Comparison of ENCODE assay signal across 9 mouse cellular contexts in the genomic region with DNA sequence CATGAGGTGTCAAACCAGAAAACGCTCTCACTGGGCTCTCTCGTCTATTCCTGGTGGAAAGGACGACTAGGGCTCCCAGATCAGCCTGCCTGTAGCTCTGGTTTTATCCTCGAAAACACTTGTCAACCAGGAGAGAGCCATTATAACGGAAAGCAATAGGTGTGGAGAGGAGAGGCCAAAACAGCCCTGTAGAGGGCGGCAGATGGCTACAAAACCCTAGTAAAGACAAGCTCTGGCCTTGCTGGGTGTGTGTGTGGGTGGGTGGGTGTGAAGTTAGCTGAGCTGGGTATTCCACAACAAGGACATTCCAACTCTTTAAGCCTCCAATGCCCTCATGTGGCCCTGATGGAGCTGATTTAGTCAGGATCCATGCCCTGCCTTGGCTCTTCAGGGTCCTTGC. TPM values are rescaled to one million over a fixed set of nuclear protein-coding genes. Genes with fewer than 3 reads are reported as not detected.
DNase-seq lines count a peak whose midpoint lies in the region; ATAC-seq and TF ChIP-seq lines count a peak whose summit lies in the region.
"Had no signal": no experiment of that assay in that cellular context is flagged by ENCODE, and none has a peak within 500 bp of the region (broad histone marks: within the 10 kb centered on the region; RNA-seq: fewer than 3 reads in every experiment).

No protein-coding gene starts in this region.

- TF ChIP-seq POLR2A in CH12.LX (IDR thresholded peaks at IDR 0.05; ENCODE audit: low read depth, low read length) = no peak

- TF ChIP-seq RAD21 in CH12.LX (IDR thresholded peaks at IDR 0.05; ENCODE audit: low read depth, low read length) = peak; percentile 55

- peaks cover 50% of the 10 kb centered on the region for H3K36me3 ChIP-seq in kidney, embryonic 16.5 days (ENCODE audit: insufficient read depth, low read length)
- H3K36me3 ChIP-seq in CH12.LX (replicated peaks in 1 of 2; ENCODE audit: control insufficient read depth in 1 of 2, insufficient read depth in 1 of 2, low read length in 1 of 2) = peaks cover 71 to 95% of the 10 kb centered on the region in 2 experiments
- peaks cover 74% of the 10 kb centered on the region for H3K36me3 ChIP-seq in liver, embryonic 14.5 days (replicated peaks; ENCODE audit: control insufficient read depth, insufficient read depth, low read depth)

- peaks cover 50% of the 10 kb centered on the region for H3K79me2 ChIP-seq in CH12.LX (replicated peaks; ENCODE audit: control insufficient read depth, extremely low read depth, insufficient read depth, poor library complexity, severe bottlenecking)

- no peak overlapping the region for H3K4me2 ChIP-seq in kidney, embryonic 16.5 days (replicated peaks; ENCODE audit: low read depth, low read length)
- no peak overlapping the region for H3K4me2 ChIP-seq in CH12.LX (ENCODE audit: insufficient read depth, low read depth, poor library complexity, severe bottlenecking)
- no peak overlapping the region for H3K4me2 ChIP-seq in liver, embryonic 14.5 days (ENCODE audit: low read depth)
- H3K4me2 ChIP-seq: limb, embryonic 15.5 days had no signal

- 53% methylated on average over 6 of the region's 6 CpGs for WGBS in kidney, embryonic 16.5 days
- WGBS in liver, embryonic 14.5 days (ENCODE audit: insufficient replicate concordance) = 63% methylated on average over 6 of the region's 6 CpGs

- H3K27ac ChIP-seq in kidney, embryonic 16.5 days (ENCODE audit: low read length) = no peak overlapping the region
- no peak overlapping the region for H3K27ac ChIP-seq in CH12.LX (ENCODE audit: insufficient read depth, low read depth)
- no peak overlapping the region for H3K27ac ChIP-seq in liver, embryonic 14.5 days
- H3K27ac ChIP-seq: limb, embryonic 15.5 days had no signal

- H3K4me3 ChIP-seq in kidney, embryonic 16.5 days (ENCODE audit: low read length) = no peak overlapping the region
- no peak overlapping the region for H3K4me3 ChIP-seq in CH12.LX (replicated peaks in 1 of 3; ENCODE audit: low read depth in 2 of 3, low read length in 2 of 3, poor library complexity in 1 of 3)
- H3K4me3 ChIP-seq in liver, embryonic 14.5 days (ENCODE audit: insufficient read depth in 1 of 2, low read depth in 2 of 2, low read length in 2 of 2) = no peak overlapping the region
- H3K4me3 ChIP-seq: limb, embryonic 15.5 days had no signal

- peak in 1 of 2 experiments; percentile 65; a peak in 2 of 4 replicates for TF ChIP-seq CTCF in CH12.LX (conservative IDR thresholded peaks at IDR 0.05 in 1 of 2, IDR thresholded peaks at IDR 0.05 in 1 of 2; ENCODE audit: low read depth in 2 of 2, low read length in 2 of 2)
- TF ChIP-seq CTCF in liver, embryonic 14.5 days (IDR thresholded peaks at IDR 0.05; ENCODE audit: low read depth) = peak; percentile 80

- no peaks in the 10 kb centered on the region for H3K27me3 ChIP-seq in kidney, embryonic 16.5 days (ENCODE audit: insufficient read depth, low read length)
- no peaks in the 10 kb centered on the region for H3K27me3 ChIP-seq in CH12.LX (replicated peaks)
- H3K27me3 ChIP-seq in liver, embryonic 14.5 days (ENCODE audit: control insufficient read depth, insufficient read depth, low read length) = no peaks in the 10 kb centered on the region
- H3K27me3 ChIP-seq: limb, embryonic 15.5 days had no signal

- DNase-seq in kidney, adult 9 months = peak; percentile 48
- DNase-seq in CH12.LX (ENCODE audit: extremely low read depth) (peak; percentile 35), adipocyte (ENCODE audit: low spot score) (peak; percentile 74)
- no peak for DNase-seq in liver, embryonic 14.5 days (ENCODE audit: low read depth in 3 of 3, low spot score in 3 of 3)
- peak; percentile 38 for DNase-seq in thymus, postnatal 25 days
- DNase-seq in frontal cortex, postnatal 25 days (ENCODE audit: low spot score in 2 of 2) = no peak

- no peak for TF ChIP-seq EP300 in CH12.LX (IDR thresholded peaks at IDR 0.05; ENCODE audit: low read length)
- no peak for TF ChIP-seq EP300 in liver, embryonic 14.5 days (IDR thresholded peaks at IDR 0.05; ENCODE audit: low read depth)

- dilution Hi-C loops in CH12.LX (cut with MboI; ENCODE audit: extremely low pct_ligation_motif_present, extremely low pct_unique_long_range_greater_than_20kb, low sequenced_read_pairs) = no loop called here

- no peaks in the 10 kb centered on the region for H3K9me3 ChIP-seq in kidney, embryonic 16.5 days (ENCODE audit: low read length)
- no peaks in the 10 kb centered on the region for H3K9me3 ChIP-seq in CH12.LX (replicated peaks; ENCODE audit: low read length)
- H3K9me3 ChIP-seq in liver, embryonic 14.5 days (ENCODE audit: control insufficient read depth, low read length) = no peaks in the 10 kb centered on the region
- H3K9me3 ChIP-seq: limb, embryonic 15.5 days had no signal

- no peak overlapping the region for H3K9ac ChIP-seq in kidney, embryonic 16.5 days (replicated peaks; ENCODE audit: low read length)
- no peak overlapping the region for H3K9ac ChIP-seq in CH12.LX (ENCODE audit: insufficient read depth, low read depth)
- no peak overlapping the region for H3K9ac ChIP-seq in liver, embryonic 14.5 days (replicated peaks)
- H3K9ac ChIP-seq: limb, embryonic 15.5 days had no signal

- in situ Hi-C loops in CH12.LX (cut with MboI; ENCODE audit: low pct_ligation_motif_present, low pct_unique_long_range_greater_than_20kb, low sequenced_read_pairs) = no loop called here

- ATAC-seq in kidney, embryonic 16.5 days (ENCODE audit: low FRiP score, low TSS enrichment) = no peak
- ATAC-seq in erythroblast, adult 5-6 weeks (replicated peaks; ENCODE audit: low FRiP score, poor library complexity, severe bottlenecking) = 0 out of 2 replicates have a peak, but pooled peaks have one; percentile 31
- ATAC-seq in liver, embryonic 14.5 days (ENCODE audit: insufficient read depth) = peak; percentile 42; the same call in 1 of the 2 replicates

- H3K4me1 ChIP-seq in kidney, embryonic 16.5 days (ENCODE audit: insufficient read depth, low read length) = 0 out of 2 replicates have a peak, but pooled peaks cover under 1% of the 10 kb centered on the region
- peaks cover 14 to 29% of the 10 kb centered on the region in 2 experiments for H3K4me1 ChIP-seq in CH12.LX (ENCODE audit: control insufficient read depth in 1 of 2, insufficient read depth in 2 of 2)
- peaks cover 13 to 26% of the 10 kb centered on the region in 2 experiments for H3K4me1 ChIP-seq in liver, embryonic 14.5 days (replicated peaks; ENCODE audit: control insufficient read depth in 2 of 2, insufficient read depth in 2 of 2, low read length in 1 of 2)

TF ChIP-seq in CH12.LX, 34 proteins besides CTCF, POLR2A, EP300 and RAD21 (continues in another document):
- peak; percentile 35; the same call in 1 of the 2 replicates for TF ChIP-seq SMC3 (IDR thresholded peaks at IDR 0.05; ENCODE audit: low read depth, low read length)

RNA-seq across cellular contexts. Expression of a gene that starts 9.4 kb away (rescaled TPM):
- polyA plus RNA-seq in kidney, embryonic 16.5 days (2015; fragmentation: Nextera tagmentation; extraction: Ambion mirVana) = 10.6 and 10.9 TPM in 2 replicates
- total RNA-seq in CH12.LX (2012; rRNA removed) (39.6 and 45.7 TPM in 2 replicates), CH12.LX (2014; rRNA removed) (27.0 and 31.1 TPM in 2 replicates)
- polyA plus RNA-seq in CH12.LX (2012; ENCODE audit: insufficient read length, low read depth) = 42.4 and 44.4 TPM in 2 replicates
- 7.1 and 9.2 TPM in 2 replicates for total RNA-seq in erythroblast, adult 5-6 weeks (2015; ENCODE audit: low replicate concordance)
- 20.9 and 21.5 TPM in 2 replicates for total RNA-seq in erythroblast, adult 5-6 weeks (2017; ENCODE audit: low replicate concordance)
- polyA plus RNA-seq in liver, embryonic 14.5 days (2012; rRNA removed) = 12.3 and 14.1 TPM in 2 replicates
- 9.3 and 11.6 TPM in 2 replicates for polyA plus RNA-seq in liver, embryonic 14.5 days (2014; fragmentation: Nextera tagmentation; extraction: Ambion mirVana)

RNA-seq across cellular contexts. Expression of a gene that starts 14.1 kb away (rescaled TPM):
- 5.5 TPM in 2 replicates for polyA plus RNA-seq in kidney, embryonic 16.5 days (2015; fragmentation: Nextera tagmentation; extraction: Ambion mirVana)
- 0.08 and 0.17 TPM in 2 replicates for total RNA-seq in CH12.LX (2012; rRNA removed)
- not detected in 2 replicates for total RNA-seq in CH12.LX (2014; rRNA removed)
- polyA plus RNA-seq in CH12.LX (2012; ENCODE audit: insufficient read length, low read depth) = 0.26 TPM in 1 of 2 replicates, not detected in the other
- total RNA-seq in erythroblast, adult 5-6 weeks (2015; ENCODE audit: low replicate concordance) = not detected in 2 replicates
- total RNA-seq in erythroblast, adult 5-6 weeks (2017; ENCODE audit: low replicate concordance) = not detected in 2 replicates
- polyA plus RNA-seq in liver, embryonic 14.5 days (2012; rRNA removed) = 0.16 and 0.22 TPM in 2 replicates
- polyA plus RNA-seq in liver, embryonic 14.5 days (2014; fragmentation: Nextera tagmentation; extraction: Ambion mirVana) = not detected in 2 replicates

RNA-seq across cellular contexts. Expression of a gene that starts 28.1 kb away (rescaled TPM):
- polyA plus RNA-seq in kidney, embryonic 16.5 days (2015; fragmentation: Nextera tagmentation; extraction: Ambion mirVana) = 2.5 and 2.7 TPM in 2 replicates
- total RNA-seq in CH12.LX (2012; rRNA removed) (0.13 TPM in 1 of 2 replicates, not detected in the other), CH12.LX (2014; rRNA removed) (not detected in 2 replicates)
- polyA plus RNA-seq in CH12.LX (2012; ENCODE audit: insufficient read length, low read depth) = not detected in 2 replicates
- total RNA-seq in erythroblast, adult 5-6 weeks (2015; ENCODE audit: low replicate concordance) = not detected in 2 replicates
- total RNA-seq in erythroblast, adult 5-6 weeks (2017; ENCODE audit: low replicate concordance) = 0.43 TPM in 1 of 2 replicates, not detected in the other
- polyA plus RNA-seq in liver, embryonic 14.5 days (2012; rRNA removed) = 0.09 and 0.14 TPM in 2 replicates
- not detected in 2 replicates for polyA plus RNA-seq in liver, embryonic 14.5 days (2014; fragmentation: Nextera tagmentation; extraction: Ambion mirVana)

RNA-seq across cellular contexts. Expression of a gene that starts 29.7 kb away (rescaled TPM):
- polyA plus RNA-seq in kidney, embryonic 16.5 days (2015; fragmentation: Nextera tagmentation; extraction: Ambion mirVana) = 0.21 and 1.00 TPM in 2 replicates
- total RNA-seq in CH12.LX (2012; rRNA removed) (0.08 and 0.13 TPM in 2 replicates), CH12.LX (2014; rRNA removed) (not detected in 2 replicates)
- polyA plus RNA-seq in CH12.LX (2012; ENCODE audit: insufficient read length, low read depth) = 0.16 TPM in 1 of 2 replicates, not detected in the other
- total RNA-seq in erythroblast, adult 5-6 weeks (2015; ENCODE audit: low replicate concordance) = not detected in 2 replicates
- 0.43 TPM in 1 of 2 replicates, not detected in the other for total RNA-seq in erythroblast, adult 5-6 weeks (2017; ENCODE audit: low replicate concordance)
- polyA plus RNA-seq in liver, embryonic 14.5 days (2012; rRNA removed) = 0.39 and 0.47 TPM in 2 replicates
- 0.29 and 0.85 TPM in 2 replicates for polyA plus RNA-seq in liver, embryonic 14.5 days (2014; fragmentation: Nextera tagmentation; extraction: Ambion mirVana)

RNA-seq across cellular contexts. Expression of a gene that starts 41.4 kb away (rescaled TPM):
- polyA plus RNA-seq in kidney, embryonic 16.5 days (2015; fragmentation: Nextera tagmentation; extraction: Ambion mirVana) = 389 and 439 TPM in 2 replicates
- 204 and 243 TPM in 2 replicates for total RNA-seq in CH12.LX (2012; rRNA removed)
- total RNA-seq in CH12.LX (2014; rRNA removed) = 134 and 139 TPM in 2 replicates
- 148 and 191 TPM in 2 replicates for polyA plus RNA-seq in CH12.LX (2012; ENCODE audit: insufficient read length, low read depth)
- 52.7 and 89.2 TPM in 2 replicates for total RNA-seq in erythroblast, adult 5-6 weeks (2015; ENCODE audit: low replicate concordance)
- total RNA-seq in erythroblast, adult 5-6 weeks (2017; ENCODE audit: low replicate concordance) = 36.9 and 53.7 TPM in 2 replicates
- polyA plus RNA-seq in liver, embryonic 14.5 days (2012; rRNA removed) = 138 and 180 TPM in 2 replicates
- polyA plus RNA-seq in liver, embryonic 14.5 days (2014; fragmentation: Nextera tagmentation; extraction: Ambion mirVana) = 164 and 171 TPM in 2 replicates

Comparison
In these comparisons a context has a peak if more than half of its experiments do, and no peak if none do; other contexts are left out.
1. DNase-seq: peak in kidney, adult 9 months (single experiment), CH12.LX (single experiment), adipocyte (single experiment) and thymus, postnatal 25 days (single experiment); none in liver, embryonic 14.5 days (0 of 3) and frontal cortex, postnatal 25 days (0 of 2).